Mouse (Mus musculus) ES-E14 (cell line): ENCODE measurements around the gene Prkch.

Source experiments
- CHD2 ChIP-seq: IDR thresholded peaks from 2 replicates; pipeline ENCODE4 v1.6.1; 2014; ENCODE audit warnings: mild to moderate bottlenecking, low read depth, low read length, inconsistent platforms
- MAFK ChIP-seq: IDR thresholded peaks from 2 replicates; pipeline ENCODE4 v1.6.1; 2014; ENCODE audit warnings: mild to moderate bottlenecking, low read depth, low read length, inconsistent platforms; ENCODE audit not compliant: insufficient read depth
- ZC3H11A ChIP-seq: IDR thresholded peaks from 2 replicates; pipeline ENCODE4 v1.6.1; 2012; ENCODE audit warnings: low read depth, mild to moderate bottlenecking, inconsistent platforms, low read length, borderline replicate concordance
- ZNF384 ChIP-seq: IDR thresholded peaks from 2 replicates; pipeline ENCODE4 v1.6.1; 2012; ENCODE audit warnings: low read depth, low read length, inconsistent platforms

GRCm38 (mm10) chr12:73578141-73578540, 6.5 kb upstream of the Prkch start:
- TF ChIP-seq CHD2: no peak
- TF ChIP-seq MAFK: no peak
- no peak for TF ChIP-seq ZC3H11A
- TF ChIP-seq ZNF384: no peak
